Mouse (Mus musculus): ENCODE measurements at regions not wholly inside any gene's neighbourhood (a gene's known extent, or its start where the extent isn't known, plus 50 kb on each side); places are given as distances from the start of the nearest gene placed in this dataset.

DNA sequence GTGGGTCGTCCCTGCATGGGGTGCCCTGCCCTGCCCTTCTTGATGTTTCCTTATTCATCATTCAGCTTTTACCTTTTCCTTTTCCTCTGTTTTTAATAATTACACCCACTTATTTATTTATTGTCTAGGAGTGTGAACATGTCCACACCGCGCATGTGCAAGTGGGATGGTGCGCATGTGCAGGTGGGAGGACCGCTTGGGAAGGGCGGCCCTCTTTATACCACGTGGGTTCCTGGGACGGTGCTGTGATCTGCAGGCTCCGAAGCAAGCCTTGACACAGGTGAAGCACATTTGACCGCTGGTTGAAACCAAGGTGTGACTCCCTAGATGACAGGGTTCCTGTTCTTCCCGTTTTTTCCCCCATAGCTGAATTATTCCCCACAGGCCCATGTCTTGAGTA is 60.0 kb downstream of the Syf2 start:
- TF ChIP-seq MAFK (IDR thresholded peaks at IDR 0.05; ENCODE audit: insufficient read depth, low read depth, low read length) (no peak), ZNF384 (IDR thresholded peaks at IDR 0.05; ENCODE audit: low read depth, low read length) (no peak), HCFC1 (IDR thresholded peaks at IDR 0.05; ENCODE audit: borderline replicate concordance, insufficient read depth, low read length) (no peak), CHD2 (IDR thresholded peaks at IDR 0.05; ENCODE audit: low read depth, low read length) (no peak)

Data from ES-E14 (cell line).